Mouse (Mus musculus): Measurements from ENCODE around the gene Ldlrad2.

Gene Ldlrad2

DNA sequence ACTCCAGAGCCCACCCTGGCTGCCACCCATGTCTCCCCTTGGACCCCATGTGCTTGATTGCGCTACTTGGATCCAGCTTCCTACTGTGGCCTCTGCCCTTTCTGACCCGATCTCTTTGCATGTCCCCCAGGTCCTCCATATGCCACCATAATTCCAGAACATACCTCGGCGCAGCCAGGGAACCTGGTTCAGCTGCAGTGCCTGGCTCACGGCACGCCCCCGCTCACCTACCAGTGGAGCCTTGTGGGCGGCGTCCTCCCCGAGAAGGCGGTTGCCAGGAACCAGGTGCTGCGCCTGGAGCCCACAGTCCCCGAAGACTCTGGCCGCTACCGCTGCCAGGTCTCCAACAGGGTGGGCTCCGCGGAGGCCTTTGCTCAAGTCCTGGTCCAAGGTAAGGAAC lies 20.9 kb downstream of the Ldlrad2 start:
- no peak for DNase-seq (ENCODE audit: low read depth, low spot score)

DNA sequence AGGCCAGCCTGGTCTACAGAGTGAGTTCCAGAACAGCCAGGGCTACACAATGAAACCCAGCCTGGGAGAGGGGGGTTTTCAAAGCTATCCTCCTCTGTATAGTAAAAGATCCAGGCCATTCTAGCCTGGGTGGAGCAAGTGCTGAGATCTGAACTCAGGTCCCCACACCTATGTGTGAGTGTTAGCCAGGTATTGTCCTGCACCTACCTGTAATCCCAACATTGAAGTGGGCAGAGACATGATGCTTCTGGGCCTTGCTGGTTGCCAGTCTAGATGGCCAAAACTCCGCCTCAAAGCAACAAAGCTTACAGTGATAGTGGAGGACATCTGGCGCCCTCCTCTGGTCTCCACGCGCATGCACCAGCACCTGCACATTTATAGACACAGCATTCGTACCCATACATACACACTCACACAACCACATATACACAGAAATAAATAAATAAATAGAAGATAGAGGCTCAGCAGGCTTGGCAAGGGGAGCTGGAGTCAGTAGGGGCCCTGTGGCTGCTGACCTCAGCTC lies 28.3 kb downstream of the Ldlrad2 start:
- peak; percentile 66 for DNase-seq (ENCODE audit: low read depth, low spot score)

DNA sequence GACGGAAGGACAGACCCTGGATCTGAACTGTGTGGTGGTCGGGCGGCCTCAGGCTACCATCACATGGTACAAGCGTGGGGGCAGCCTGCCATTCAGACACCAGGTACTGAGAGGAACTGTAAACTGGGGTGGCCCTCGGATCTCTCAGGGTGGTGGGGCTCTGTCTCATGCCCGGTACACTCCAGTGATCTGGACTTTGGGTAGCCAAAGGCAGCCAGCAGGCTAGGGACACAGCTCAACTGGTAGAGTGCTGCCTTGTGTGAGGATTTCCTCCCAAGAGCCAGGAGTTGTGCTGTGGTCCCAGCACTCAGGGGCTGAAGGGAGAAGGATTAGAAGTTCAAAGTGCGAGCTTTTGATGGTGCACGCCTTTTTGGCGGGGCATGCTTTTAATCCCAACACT lies 28.8 kb downstream of the Ldlrad2 start:
- no peak for DNase-seq (ENCODE audit: low read depth, low spot score)

DNA sequence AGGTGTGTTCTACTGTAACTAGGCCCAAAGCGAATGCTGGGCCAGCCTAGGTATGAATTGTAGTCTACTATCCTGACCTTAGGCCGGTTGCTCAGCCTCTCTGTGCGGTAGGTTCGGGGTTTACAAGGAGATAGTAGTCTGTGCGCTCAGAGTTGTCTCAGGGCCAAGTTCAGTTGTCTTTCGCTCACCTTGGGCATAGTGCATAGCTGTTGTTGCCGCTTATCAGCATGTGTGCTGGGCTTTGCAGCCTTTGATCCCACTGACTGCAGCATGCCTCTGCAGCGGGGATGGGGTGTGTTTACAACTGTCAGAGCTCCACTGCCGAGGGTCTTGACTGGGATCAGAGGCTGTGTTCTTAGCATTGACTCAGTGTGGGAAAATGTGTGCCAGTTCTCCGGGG lies 31.4 kb downstream of the Ldlrad2 start:
- no peak for DNase-seq (ENCODE audit: low read depth, low spot score)

DNA sequence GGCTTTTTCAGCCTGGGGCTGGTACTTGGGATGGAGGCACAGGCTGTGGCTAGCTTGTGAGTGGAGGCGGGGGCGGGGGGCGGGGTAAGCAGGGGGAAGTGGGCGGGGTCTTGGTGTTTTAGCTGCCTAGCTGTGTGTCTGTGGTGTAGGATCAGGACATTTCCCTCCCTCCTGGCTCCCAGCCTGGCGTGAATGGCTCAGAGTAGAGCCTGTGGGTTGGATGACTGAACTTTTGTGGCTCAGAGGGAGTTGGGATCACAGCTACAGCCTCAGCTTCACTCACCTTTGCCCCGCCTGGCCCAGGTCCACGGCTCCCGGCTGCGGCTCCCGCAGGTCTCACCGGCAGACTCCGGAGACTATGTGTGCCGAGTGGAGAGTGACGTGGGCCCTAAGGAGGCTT lies 34.0 kb downstream of the Ldlrad2 start:
- peak; percentile 69 for DNase-seq (ENCODE audit: low read depth, low spot score)

DNA sequence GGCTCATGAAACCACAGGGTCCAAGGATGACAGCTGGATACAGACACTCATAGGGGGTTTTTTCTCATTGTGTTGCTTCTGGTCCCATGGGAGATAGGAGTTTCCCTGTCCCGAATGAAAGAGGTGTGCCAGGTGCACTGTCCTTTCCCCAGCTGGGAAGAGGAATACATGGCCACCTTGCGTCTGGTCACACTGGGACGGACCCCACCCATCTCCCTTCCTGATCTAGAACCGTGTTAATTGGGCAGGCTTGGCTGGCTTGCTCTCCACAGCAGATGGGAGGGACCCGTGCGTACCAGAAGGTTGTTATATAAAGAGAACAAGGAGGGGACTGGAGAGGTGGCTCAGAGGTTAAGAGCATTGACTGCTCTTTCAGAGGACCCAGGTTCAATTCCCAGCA lies 46.5 kb downstream of the Ldlrad2 start:
- no peak for DNase-seq (ENCODE audit: low read depth, low spot score)

DNA sequence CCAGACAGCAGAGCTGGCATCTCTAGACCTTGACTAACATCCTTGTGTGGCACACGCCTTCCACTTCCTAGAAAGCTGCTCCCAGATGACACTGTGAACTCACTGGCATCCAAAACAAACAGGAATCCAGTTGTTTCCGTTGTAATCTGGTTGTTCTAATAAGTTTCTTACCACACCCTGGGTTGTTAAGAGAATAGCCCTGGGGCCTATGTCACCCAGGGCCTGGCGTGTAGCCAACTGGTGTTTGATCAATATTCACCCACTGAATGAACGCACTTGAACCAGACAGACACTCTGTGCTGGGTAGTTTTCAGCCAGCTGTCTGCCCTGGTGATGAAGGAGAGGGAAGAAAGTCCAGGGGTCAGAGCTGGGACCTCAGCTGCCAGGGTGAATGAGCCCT lies 47.0 kb downstream of the Ldlrad2 start:
- DNase-seq (ENCODE audit: low read depth, low spot score), result no peak

DNA sequence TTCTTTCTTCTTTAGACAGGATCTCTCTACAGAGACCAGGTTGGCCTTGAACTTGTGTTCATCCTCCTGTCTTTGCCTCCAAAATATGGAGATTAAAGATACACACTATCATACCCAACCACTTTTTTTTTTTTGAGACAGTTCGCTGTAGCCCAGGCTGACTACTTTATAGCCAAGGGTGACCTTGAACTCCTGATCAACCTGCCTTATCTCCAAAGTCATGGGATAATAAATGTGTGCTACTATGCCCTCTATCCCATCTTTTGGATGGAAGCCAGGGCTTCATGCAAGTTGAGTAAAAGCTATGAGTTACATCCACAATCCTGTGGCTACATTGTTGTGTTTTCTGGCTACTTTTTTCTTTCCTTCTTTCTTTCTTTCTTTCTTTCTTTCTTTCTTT lies 48.9 kb downstream of the Ldlrad2 start:
- no peak for DNase-seq (ENCODE audit: low read depth, low spot score)

All from ZHBTc4 (cell line).